Mouse (Mus musculus): Measurements from ENCODE around the gene Hnrnph1. TPM values are rescaled to one million over a fixed set of nuclear protein-coding genes. Genes with fewer than 3 reads are reported as not detected.

Gene Hnrnph1
- polyA plus RNA-seq, 1 experiment from 2014 or later: 154 TPM

DNA sequence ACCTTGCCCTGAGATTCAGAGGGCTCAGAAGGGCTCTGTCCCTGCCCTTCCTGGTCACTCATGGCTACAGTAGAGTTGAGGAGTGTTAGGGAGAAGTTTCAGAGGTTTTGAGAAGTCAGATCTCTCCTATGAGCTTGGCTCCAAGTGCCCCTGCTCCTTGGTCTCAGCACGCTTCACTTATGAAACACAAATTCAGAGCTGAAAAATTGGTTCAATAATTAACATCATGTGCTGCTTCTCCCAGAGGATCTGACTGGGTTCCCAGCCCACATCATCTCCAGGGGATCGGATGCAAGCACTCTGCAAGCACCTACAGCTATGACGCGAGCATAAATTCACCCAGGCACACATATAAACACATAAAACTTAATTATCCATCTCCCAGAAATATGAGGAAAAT is 49.3 kb downstream of the Hnrnph1 start:
- no peak overlapping the region for H3K27ac ChIP-seq (ENCODE audit: low read length)
- H3K4me1 ChIP-seq (ENCODE audit: insufficient read depth, low read depth, low read length): no peaks in the 10 kb centered on the region
- no peaks in the 10 kb centered on the region for H3K9me3 ChIP-seq (ENCODE audit: low read length)
- H3K4me3 ChIP-seq (ENCODE audit: low read depth, low read length): no peak overlapping the region
- TF ChIP-seq EP300 (IDR thresholded peaks at IDR 0.05) (no peak), CTCF (IDR thresholded peaks at IDR 0.05) (no peak)
- no peaks in the 10 kb centered on the region for H3K36me3 ChIP-seq (ENCODE audit: insufficient read depth, low read length)
- no peaks in the 10 kb centered on the region for H3K27me3 ChIP-seq (replicated peaks; ENCODE audit: insufficient read depth, low read length)
- WGBS: 81% methylated on average over 4 of the region's 4 CpGs
- DNase-seq (ENCODE audit: low spot score) (no peak), ATAC-seq (no peak)
- no peak overlapping the region for H3K4me2 ChIP-seq (replicated peaks; ENCODE audit: low read depth, low read length)
- no peak overlapping the region for H3K9ac ChIP-seq (replicated peaks; ENCODE audit: low read depth)

DNA sequence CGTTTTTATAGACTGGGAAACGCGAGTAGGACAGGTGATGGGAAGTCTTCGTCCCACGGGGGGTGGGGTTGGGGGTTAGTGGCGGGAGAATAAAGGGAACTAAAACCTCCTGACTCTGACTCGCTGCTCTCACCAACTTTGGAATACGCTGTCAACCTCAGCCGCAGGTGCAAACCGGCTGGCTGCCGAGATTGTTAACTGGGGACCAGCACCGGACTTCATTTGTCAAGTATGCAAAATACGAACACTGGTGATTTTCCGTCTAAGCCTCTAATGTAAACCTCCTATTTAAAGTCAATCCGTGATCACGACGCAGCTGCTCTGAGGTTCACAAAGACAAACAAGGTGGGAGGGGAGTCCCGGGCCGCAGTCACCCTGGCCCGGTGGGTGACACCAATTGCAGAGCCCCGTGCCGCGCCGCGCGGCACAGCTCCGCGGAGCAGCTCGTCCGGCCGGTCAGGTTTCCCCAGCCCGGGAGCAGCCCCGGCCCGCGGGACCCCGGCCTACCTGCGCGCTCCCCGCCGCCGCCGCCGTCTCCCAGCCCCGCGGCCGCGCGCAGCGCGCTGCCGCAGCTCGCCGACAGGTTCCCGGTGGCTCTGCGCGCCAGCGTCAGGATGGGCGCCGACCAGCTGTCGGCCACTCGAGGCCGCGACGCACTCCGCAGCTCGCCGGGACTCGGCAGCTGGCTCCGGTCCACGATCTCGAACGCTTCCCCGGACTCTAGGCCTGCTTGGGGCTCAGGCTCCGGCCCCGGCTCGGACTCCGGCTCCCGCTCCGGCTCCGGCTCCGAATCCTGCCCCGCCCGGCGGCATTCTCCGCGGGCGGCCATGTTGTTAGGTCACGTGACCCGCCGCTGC is 53.7 kb downstream of the Hnrnph1 start, which contains the start of gene Rufy1:
Rufy1 (minus strand) TSS at position 849 of the 857 bp plus-strand sequence.
- no peaks in the 10 kb centered on the region for H3K4me1 ChIP-seq (ENCODE audit: insufficient read depth, low read depth, low read length)
- peak within 1 kb of the TSS; percentile 95 for H3K9ac ChIP-seq (replicated peaks; ENCODE audit: low read depth)
- H3K27ac ChIP-seq (ENCODE audit: low read length): peak within 1 kb of the TSS; percentile 91
- WGBS: 1% methylated on average over 71 of the region's 90 CpGs
- DNase-seq (ENCODE audit: low spot score): peak; percentile 94
- peak within 1 kb of the TSS; percentile 79 for H3K4me3 ChIP-seq (ENCODE audit: low read depth, low read length)
- no peaks in the 10 kb centered on the region for H3K9me3 ChIP-seq (ENCODE audit: low read length)
- peak within 1 kb of the TSS; percentile 68 for H3K4me2 ChIP-seq (replicated peaks; ENCODE audit: low read depth, low read length)
- no peaks in the 10 kb centered on the region for H3K36me3 ChIP-seq (ENCODE audit: insufficient read depth, low read length)
- H3K27me3 ChIP-seq (replicated peaks; ENCODE audit: insufficient read depth, low read length): no peaks in the 10 kb centered on the region
- TF ChIP-seq EP300 (IDR thresholded peaks at IDR 0.05) (no peak), CTCF (IDR thresholded peaks at IDR 0.05) (peak; percentile 26)
- ATAC-seq: peak; percentile 90

DNA sequence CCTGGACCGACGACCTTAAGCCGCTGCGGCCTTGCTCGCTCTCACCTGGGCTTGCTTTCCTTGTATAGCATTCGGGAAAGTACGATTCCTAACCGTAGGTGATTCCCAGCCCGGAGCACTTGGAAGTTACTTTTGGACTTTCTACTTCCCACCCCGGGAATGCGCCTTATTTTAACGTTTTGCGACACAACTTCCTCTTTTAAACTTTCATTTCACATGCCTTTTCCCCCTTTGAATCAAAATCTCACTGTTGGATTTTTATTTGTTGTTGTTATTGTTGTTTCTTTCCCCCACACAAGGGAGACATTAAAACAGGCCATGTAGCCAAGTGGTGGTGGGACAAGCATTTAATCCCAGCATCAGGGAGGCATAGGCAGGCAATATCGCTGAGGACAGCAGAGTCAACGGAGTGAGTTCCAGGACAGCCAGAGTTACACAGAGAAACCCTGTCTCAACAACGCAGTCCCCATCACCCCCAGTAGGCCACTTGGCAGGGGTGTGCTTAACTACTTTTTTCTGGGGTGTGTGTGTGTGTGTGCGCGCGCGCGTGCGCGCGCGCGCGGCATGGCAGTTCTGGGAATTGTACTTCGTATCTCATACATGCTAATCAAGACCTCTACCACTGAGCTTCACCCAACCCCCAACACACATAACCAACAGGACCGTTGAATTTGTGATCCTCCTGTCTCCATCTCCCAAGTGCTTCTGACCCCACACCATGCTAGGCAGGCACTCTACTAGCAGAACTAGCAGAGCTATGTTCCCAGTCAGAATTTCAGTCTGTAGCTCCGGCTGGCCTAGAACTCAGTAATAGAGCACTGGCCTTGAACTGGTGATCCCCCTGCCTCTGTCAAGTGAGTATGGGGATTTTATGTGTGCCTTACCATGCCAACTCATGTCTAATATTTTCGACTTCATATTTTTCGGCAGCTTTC is 54.6 kb downstream of the Hnrnph1 start:
- ATAC-seq: peak; percentile 25
- peak; percentile 27 for DNase-seq (ENCODE audit: low spot score)
- TF ChIP-seq EP300 (IDR thresholded peaks at IDR 0.05) (no peak), CTCF (IDR thresholded peaks at IDR 0.05) (no peak)
- Histone ChIP-seq H3K27me3 (replicated peaks; ENCODE audit: insufficient read depth, low read length) (no peaks in the 10 kb centered on the region), H3K9me3 (ENCODE audit: low read length) (no peaks in the 10 kb centered on the region), H3K36me3 (ENCODE audit: insufficient read depth, low read length) (no peaks in the 10 kb centered on the region), H3K9ac (replicated peaks; ENCODE audit: low read depth) (peak overlapping the region; percentile 95), H3K4me3 (ENCODE audit: low read depth, low read length) (peak overlapping the region; percentile 79), H3K4me1 (ENCODE audit: insufficient read depth, low read depth, low read length) (no peaks in the 10 kb centered on the region), H3K4me2 (replicated peaks; ENCODE audit: low read depth, low read length) (peak overlapping the region; percentile 68), H3K27ac (ENCODE audit: low read length) (peak overlapping the region; percentile 91)
- 22% methylated on average over 32 of the region's 32 CpGs for WGBS

GRCm38 (mm10) chr11:50432069-50432440 is 55.3 kb downstream of the Hnrnph1 start:
- WGBS: 94% methylated on average over 3 of the region's 3 CpGs
- no peak overlapping the region for H3K9ac ChIP-seq (replicated peaks; ENCODE audit: low read depth)

DNA sequence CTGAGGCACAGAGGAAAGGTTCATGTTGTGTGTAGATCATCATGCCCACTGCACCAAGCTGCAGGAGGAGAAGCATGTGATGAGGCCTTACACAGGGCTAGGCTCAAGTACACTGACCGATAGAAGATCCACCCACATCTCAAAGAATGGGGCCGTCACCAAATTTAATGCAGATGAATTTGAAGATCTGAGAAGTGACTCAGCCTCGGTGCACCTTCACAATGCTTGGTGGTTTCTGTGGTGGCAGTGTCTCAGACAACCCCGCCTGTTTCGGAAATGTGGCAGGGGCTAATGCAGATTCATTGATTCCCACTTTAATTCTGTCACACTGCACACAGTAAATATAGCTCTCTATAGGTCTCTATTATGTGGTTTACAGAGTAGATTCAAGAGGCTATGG is 56.1 kb downstream of the Hnrnph1 start:
- DNase-seq (ENCODE audit: low spot score) (no peak), ATAC-seq (no peak)
- Histone ChIP-seq H3K4me2 (replicated peaks; ENCODE audit: low read depth, low read length) (no peak overlapping the region), H3K27me3 (replicated peaks; ENCODE audit: insufficient read depth, low read length) (no peaks in the 10 kb centered on the region), H3K9ac (replicated peaks; ENCODE audit: low read depth) (no peak overlapping the region), H3K27ac (ENCODE audit: low read length) (no peak overlapping the region), H3K4me3 (ENCODE audit: low read depth, low read length) (no peak overlapping the region), H3K9me3 (ENCODE audit: low read length) (no peaks in the 10 kb centered on the region), H3K4me1 (ENCODE audit: insufficient read depth, low read depth, low read length) (no peaks in the 10 kb centered on the region), H3K36me3 (ENCODE audit: insufficient read depth, low read length) (no peaks in the 10 kb centered on the region)
- WGBS: 87% methylated on average over 5 of the region's 5 CpGs
- TF ChIP-seq CTCF (IDR thresholded peaks at IDR 0.05) (no peak), EP300 (IDR thresholded peaks at IDR 0.05) (no peak)

More at GRCm38 (mm10) chr11:50432069-50432440, 55.3 kb downstream of the Hnrnph1 start:
- Histone ChIP-seq H3K27me3 (replicated peaks; ENCODE audit: insufficient read depth, low read length) (no peaks in the 10 kb centered on the region), H3K36me3 (ENCODE audit: insufficient read depth, low read length) (no peaks in the 10 kb centered on the region), H3K27ac (ENCODE audit: low read length) (no peak overlapping the region), H3K4me2 (replicated peaks; ENCODE audit: low read depth, low read length) (no peak overlapping the region), H3K4me3 (ENCODE audit: low read depth, low read length) (no peak overlapping the region), H3K4me1 (ENCODE audit: insufficient read depth, low read depth, low read length) (no peaks in the 10 kb centered on the region), H3K9me3 (ENCODE audit: low read length) (no peaks in the 10 kb centered on the region)
- no peak for DNase-seq (ENCODE audit: low spot score)
- ATAC-seq: no peak
- TF ChIP-seq CTCF (IDR thresholded peaks at IDR 0.05): no peak
- TF ChIP-seq EP300 (IDR thresholded peaks at IDR 0.05): no peak

MicroRNA genes within 50 kb of the gene (microRNA counts, 519-probe panel; counts per million panel counts)
- microRNA mmu-miR-804: 2,462 counts per million, percentile 8 among the panel's probes with 10 or more counts

Small RNA genes within 50 kb of the gene (microRNA-seq; reads per million reads assigned to microRNA genes)
- not detected for gene Mir804

Other genes with a start within 250 kb of the Hnrnph1 start
- gene Tbc1d9b, start 245.6 kb upstream of the Hnrnph1 start, polyA plus RNA-seq (2015; fragmentation: Nextera tagmentation; extraction: Ambion mirVana): 26.1 and 27.4 TPM in 2 replicates
- 6.9 and 9.0 TPM in 2 replicates for gene Mrnip, start 202.5 kb upstream of the Hnrnph1 start, polyA plus RNA-seq (2015; fragmentation: Nextera tagmentation; extraction: Ambion mirVana)
- gene Sqstm1, start 166.2 kb upstream of the Hnrnph1 start, polyA plus RNA-seq (2015; fragmentation: Nextera tagmentation; extraction: Ambion mirVana): 405 and 426 TPM in 2 replicates
- gene Mgat4b, start 166.1 kb upstream of the Hnrnph1 start, polyA plus RNA-seq (2015; fragmentation: Nextera tagmentation; extraction: Ambion mirVana): 43.4 and 44.4 TPM in 2 replicates
- 21.8 and 21.9 TPM in 2 replicates for gene Ltc4s, start 138.4 kb upstream of the Hnrnph1 start, polyA plus RNA-seq (2015; fragmentation: Nextera tagmentation; extraction: Ambion mirVana)
- gene Maml1, start 84.7 kb upstream of the Hnrnph1 start, polyA plus RNA-seq (2015; fragmentation: Nextera tagmentation; extraction: Ambion mirVana): 5.2 and 6.2 TPM in 2 replicates
- 168 and 186 TPM in 2 replicates for gene Canx, start 51.3 kb upstream of the Hnrnph1 start, polyA plus RNA-seq (2015; fragmentation: Nextera tagmentation; extraction: Ambion mirVana)
- 0.40 and 0.53 TPM in 2 replicates for gene Cby3, start 22.5 kb upstream of the Hnrnph1 start, polyA plus RNA-seq (2015; fragmentation: Nextera tagmentation; extraction: Ambion mirVana)
- gene Rufy1, start 54.1 kb downstream of the Hnrnph1 start, polyA plus RNA-seq (2015; fragmentation: Nextera tagmentation; extraction: Ambion mirVana): 19.8 and 23.8 TPM in 2 replicates
- 28.4 and 29.4 TPM in 2 replicates for gene Adamts2, start 225.1 kb downstream of the Hnrnph1 start, polyA plus RNA-seq (2015; fragmentation: Nextera tagmentation; extraction: Ambion mirVana)

Measured in lung, postnatal 0 days (tissue).